Comparison of ENCODE assay signal across 23 mouse cellular contexts in genomic region chr11:30578931-30579330, GRCm38 (mm10).
A peak's percentile ranks its signal among the peaks of the same experiment; 100 is the strongest.
DNase-seq lines count a peak whose midpoint lies in the region; ATAC-seq and TF ChIP-seq lines count a peak whose summit lies in the region.
"Had no signal": no experiment of that assay in that cellular context is flagged by ENCODE, and none has a peak within 500 bp of the region (broad histone marks: within the 10 kb centered on the region; RNA-seq: fewer than 3 reads in every experiment).

No protein-coding gene starts in this region.

- peak overlapping the region; percentile 7; the same call in 1 of the 2 replicates for H3K27ac ChIP-seq in heart, postnatal 0 days (ENCODE audit: low read depth)
- no peak overlapping the region for H3K27ac ChIP-seq in heart, embryonic 12.5 days (ENCODE audit: poor library complexity, severe bottlenecking)
- peak overlapping the region; percentile 94 for H3K27ac ChIP-seq in kidney, embryonic 16.5 days (ENCODE audit: low read length)
- no peak overlapping the region for H3K27ac ChIP-seq in forebrain, embryonic 14.5 days (ENCODE audit: low read depth, low read length)
- H3K27ac ChIP-seq: heart, embryonic 13.5 days; hindbrain, embryonic 14.5 days; limb, embryonic 13.5 days; liver, embryonic 13.5 days; midbrain, embryonic 13.5 days had no signal

- H3K36me3 ChIP-seq in heart, postnatal 0 days (replicated peaks; ENCODE audit: control insufficient read depth, insufficient read depth, low read length): no peaks in the 10 kb centered on the region
- peaks cover 9% of the 10 kb centered on the region; the same call in 1 of the 2 replicates for H3K36me3 ChIP-seq in heart, embryonic 12.5 days
- H3K36me3 ChIP-seq in kidney, embryonic 16.5 days (ENCODE audit: insufficient read depth, low read length): no peaks in the 10 kb centered on the region
- H3K36me3 ChIP-seq in forebrain, embryonic 14.5 days (ENCODE audit: control insufficient read depth, insufficient read depth, low read length): no peaks in the 10 kb centered on the region
- H3K36me3 ChIP-seq: G1E; limb, embryonic 13.5 days; liver, embryonic 13.5 days; midbrain, embryonic 13.5 days had no signal

- no peak overlapping the region for H3K4me3 ChIP-seq in heart, postnatal 0 days (ENCODE audit: low read depth, low read length)
- H3K4me3 ChIP-seq in heart, embryonic 12.5 days: no peak overlapping the region
- no peak overlapping the region for H3K4me3 ChIP-seq in kidney, embryonic 16.5 days (ENCODE audit: low read length)
- no peak overlapping the region for H3K4me3 ChIP-seq in forebrain, embryonic 14.5 days (ENCODE audit: low read depth, low read length)
- H3K4me3 ChIP-seq: heart, embryonic 13.5 days; limb, embryonic 13.5 days; liver, embryonic 13.5 days; megakaryocyte, embryonic 14.5 days; midbrain, embryonic 13.5 days had no signal

- TF ChIP-seq CTCF in heart, postnatal 0 days (IDR thresholded peaks at IDR 0.05; ENCODE audit: low read depth): no peak

- ATAC-seq in heart, postnatal 0 days (ENCODE audit: insufficient read depth, low read depth): no peak
- ATAC-seq in heart, embryonic 12.5 days (ENCODE audit: insufficient number of reproducible peaks, low FRiP score): no peak
- peak; percentile 82 for ATAC-seq in kidney, embryonic 16.5 days (ENCODE audit: low FRiP score, low TSS enrichment)
- ATAC-seq in forebrain, embryonic 14.5 days: no peak
- ATAC-seq: inflammation-experienced regulatory T-cells, adult 6 months; midbrain, embryonic 13.5 days had no signal

- no peaks in the 10 kb centered on the region; the same call in 1 of the 2 replicates for H3K4me1 ChIP-seq in heart, postnatal 0 days (ENCODE audit: control insufficient read depth, insufficient read depth)
- H3K4me1 ChIP-seq in heart, embryonic 12.5 days (replicated peaks): 0 out of 2 replicates have a peak, but pooled peaks cover 2% of the 10 kb centered on the region
- 0 out of 2 replicates have a peak, but pooled peaks cover 3% of the 10 kb centered on the region for H3K4me1 ChIP-seq in kidney, embryonic 16.5 days (ENCODE audit: insufficient read depth, low read length)
- H3K4me1 ChIP-seq in forebrain, embryonic 14.5 days (ENCODE audit: control insufficient read depth, insufficient read depth, low read length): no peaks in the 10 kb centered on the region
- H3K4me1 ChIP-seq: liver, embryonic 13.5 days; megakaryocyte, embryonic 14.5 days; midbrain, embryonic 13.5 days had no signal

- DNase-seq in heart, postnatal 0 days (ENCODE audit: low spot score): peak; percentile 16
- DNase-seq in kidney, adult 18-20 months: no peak
- DNase-seq in lung, postnatal 36 days: peak; percentile 3
- DNase-seq in lung, adult 18-20 months: no peak
- no peak for DNase-seq in forebrain, embryonic 14.5 days (ENCODE audit: low spot score)
- DNase-seq: B cell, adult 2 months; cerebellum, adult 11 months; cerebellum, adult 9-11 months; liver, embryonic 13.5 days; lung, embryonic 14.5 days; right cerebral cortex, postnatal 14 days; spleen, adult 18-20 months; thymus, postnatal 14 days had no signal

- H3K9me3 ChIP-seq in heart, postnatal 0 days (replicated peaks; ENCODE audit: control insufficient read depth, low read length): peaks cover 8% of the 10 kb centered on the region
- H3K9me3 ChIP-seq in heart, embryonic 12.5 days (replicated peaks): peaks cover 8% of the 10 kb centered on the region
- peaks cover 3% of the 10 kb centered on the region for H3K9me3 ChIP-seq in kidney, embryonic 16.5 days (ENCODE audit: low read length)
- H3K9me3 ChIP-seq in forebrain, embryonic 14.5 days (replicated peaks; ENCODE audit: control insufficient read depth, low read length): no peaks in the 10 kb centered on the region

- H3K4me2 ChIP-seq in heart, postnatal 0 days (ENCODE audit: low read depth, low read length): no peak overlapping the region
- H3K4me2 ChIP-seq in heart, embryonic 12.5 days: no peak overlapping the region
- H3K4me2 ChIP-seq in kidney, embryonic 16.5 days (replicated peaks; ENCODE audit: low read depth, low read length): no peak overlapping the region
- no peak overlapping the region for H3K4me2 ChIP-seq in forebrain, embryonic 14.5 days (ENCODE audit: low read length)
- H3K4me2 ChIP-seq: heart, embryonic 13.5 days; hindbrain, embryonic 14.5 days; limb, embryonic 13.5 days; liver, embryonic 13.5 days; lung, embryonic 14.5 days; midbrain, embryonic 13.5 days had no signal

- TF ChIP-seq EP300 in heart, postnatal 0 days (IDR thresholded peaks at IDR 0.05; ENCODE audit: low read depth): no peak

- H3K27me3 ChIP-seq in heart, postnatal 0 days (ENCODE audit: control insufficient read depth, insufficient read depth, low read length): no peaks in the 10 kb centered on the region
- H3K27me3 ChIP-seq in heart, embryonic 12.5 days (replicated peaks): no peaks in the 10 kb centered on the region
- H3K27me3 ChIP-seq in kidney, embryonic 16.5 days (ENCODE audit: insufficient read depth, low read length): no peaks in the 10 kb centered on the region
- no peaks in the 10 kb centered on the region for H3K27me3 ChIP-seq in forebrain, embryonic 14.5 days (replicated peaks; ENCODE audit: control insufficient read depth, insufficient read depth, low read length)
- H3K27me3 ChIP-seq: CH12.LX; heart, embryonic 13.5 days; limb, embryonic 13.5 days; liver, embryonic 13.5 days; megakaryocyte, embryonic 14.5 days; midbrain, embryonic 13.5 days had no signal

- WGBS in heart, postnatal 0 days: 75% methylated on average over 2 of the region's 2 CpGs
- 79% methylated on average over 2 of the region's 2 CpGs for WGBS in heart, embryonic 12.5 days
- 37% methylated on average over 2 of the region's 2 CpGs for WGBS in kidney, embryonic 16.5 days
- WGBS in forebrain, embryonic 14.5 days: 90% methylated on average over 2 of the region's 2 CpGs

- H3K9ac ChIP-seq in heart, postnatal 0 days (replicated peaks; ENCODE audit: low read depth, low read length): no peak overlapping the region
- no peak overlapping the region for H3K9ac ChIP-seq in heart, embryonic 12.5 days
- H3K9ac ChIP-seq in kidney, embryonic 16.5 days (replicated peaks; ENCODE audit: low read length): no peak overlapping the region
- H3K9ac ChIP-seq in forebrain, embryonic 14.5 days (ENCODE audit: low read length): no peak overlapping the region
- H3K9ac ChIP-seq: heart, embryonic 13.5 days; hindbrain, embryonic 14.5 days; limb, embryonic 13.5 days; liver, embryonic 13.5 days; lung, embryonic 14.5 days; midbrain, embryonic 13.5 days had no signal

Comparison
In these comparisons a context has a peak if more than half of its experiments do, and no peak if none do; other contexts are left out.
1. DNase-seq: peak in heart, postnatal 0 days (single experiment) and lung, postnatal 36 days (single experiment); none in kidney, adult 18-20 months (single experiment), lung, adult 18-20 months (0 of 2) and forebrain, embryonic 14.5 days (single experiment).
2. H3K27ac ChIP-seq: peak in heart, postnatal 0 days (single experiment) and kidney, embryonic 16.5 days (single experiment); none in heart, embryonic 12.5 days (single experiment) and forebrain, embryonic 14.5 days (single experiment).